Mouse (Mus musculus) heart, embryonic 12.5 days (tissue): ENCODE results near the gene Ywhag. TPM values are rescaled to one million over a fixed set of nuclear protein-coding genes. Genes with fewer than 3 reads are reported as not detected.

Experiments used
- ATAC-seq: fragments of 200-750 bp; cut with Nextera tagmentation; 2 replicates; pipeline ENCODE4 v1.8.0; 2017; ENCODE audit warnings: moderate TSS enrichment, moderate library complexity; ENCODE audit not compliant: insufficient number of reproducible peaks, low FRiP score
- H3K27ac ChIP-seq: fragments of 300-500 bp; sonication (generic); 2 replicates; pipeline ENCODE4 v1.5.1; 2016; ENCODE audit warnings: mild to moderate bottlenecking, moderate library complexity; ENCODE audit not compliant: poor library complexity, severe bottlenecking
- H3K27me3 ChIP-seq: fragments of 300-500 bp; sonication (generic); replicated peaks from 2 replicates; pipeline ENCODE4 v1.6.1; 2016; ENCODE audit warnings: mild to moderate bottlenecking, moderate library complexity
- H3K36me3 ChIP-seq: fragments of 300-500 bp; sonication (generic); 2 replicates; pipeline ENCODE4 v1.6.1; 2016; ENCODE audit warnings: mild to moderate bottlenecking, moderate library complexity
- H3K4me1 ChIP-seq: fragments of 300-500 bp; sonication (generic); replicated peaks from 2 replicates; pipeline ENCODE4 v1.6.1; 2016; ENCODE audit warnings: mild to moderate bottlenecking
- H3K4me2 ChIP-seq: fragments of 300-500 bp; sonication (generic); 2 replicates; pipeline ENCODE4 v1.6.1; 2016; ENCODE audit warnings: mild to moderate bottlenecking, moderate library complexity
- H3K4me3 ChIP-seq: fragments of 300-500 bp; sonication (generic); 2 replicates; pipeline ENCODE4 v1.5.1; 2016; ENCODE audit warnings: mild to moderate bottlenecking
- H3K9ac ChIP-seq: fragments of 300-500 bp; sonication (generic); 2 replicates; pipeline ENCODE4 v1.6.1; 2016; ENCODE audit warnings: mild to moderate bottlenecking, moderate library complexity
- H3K9me3 ChIP-seq: fragments of 300-500 bp; sonication (generic); replicated peaks from 2 replicates; pipeline ENCODE4 v1.6.1; 2016; ENCODE audit warnings: mild to moderate bottlenecking, moderate library complexity
- WGBS: fragments of 180-500 bp; shearing (Covaris S2); methylation state at CpG from one replicate; pipeline ENCODE4 v1.1.7; 2016; 5-methylcytosine and 5-hydroxymethylcytosine counted together
- polyA plus RNA-seq: library from polyadenylated mRNA; unstranded; fragments of >200 nt; fragmentation: Nextera tagmentation; extraction: Ambion mirVana; gene quantifications from 2 replicates; pipeline ENCODE4 v1.2.1, GENCODE M21; 2016

The Ywhag gene
- polyA plus RNA-seq, 1 experiment from 2014 or later = 222 TPM

GRCm38 (mm10) chr5:135929685-135930424 lies 4.6 kb downstream of the Ywhag start:
- H3K4me2 ChIP-seq = no peak overlapping the region
- H3K27me3 ChIP-seq = no peaks in the 10 kb centered on the region
- peaks cover 71% of the 10 kb centered on the region for H3K36me3 ChIP-seq
- H3K9ac ChIP-seq = no peak overlapping the region
- H3K4me3 ChIP-seq = no peak overlapping the region
- H3K9me3 ChIP-seq = no peaks in the 10 kb centered on the region
- ATAC-seq = no peak
- H3K27ac ChIP-seq = no peak overlapping the region
- peaks cover 16% of the 10 kb centered on the region for H3K4me1 ChIP-seq
- 74% methylated on average over 6 of the region's 6 CpGs for WGBS

- Histone ChIP-seq H3K4me2 (no peak overlapping the region), H3K36me3 (peaks cover 93% of the 10 kb centered on the region), H3K9ac (no peak overlapping the region), H3K4me3 (no peak overlapping the region), H3K9me3 (no peaks in the 10 kb centered on the region), H3K4me1 (peaks cover 5% of the 10 kb centered on the region; the same call in 1 of the 2 replicates), H3K27ac (no peak overlapping the region), H3K27me3 (no peaks in the 10 kb centered on the region)
- WGBS = 94% methylated on average over 7 of the region's 7 CpGs
- ATAC-seq = no peak
Observed at GRCm38 (mm10) chr5:135923901-135924300, 10.5 kb downstream of the Ywhag start.

DNA sequence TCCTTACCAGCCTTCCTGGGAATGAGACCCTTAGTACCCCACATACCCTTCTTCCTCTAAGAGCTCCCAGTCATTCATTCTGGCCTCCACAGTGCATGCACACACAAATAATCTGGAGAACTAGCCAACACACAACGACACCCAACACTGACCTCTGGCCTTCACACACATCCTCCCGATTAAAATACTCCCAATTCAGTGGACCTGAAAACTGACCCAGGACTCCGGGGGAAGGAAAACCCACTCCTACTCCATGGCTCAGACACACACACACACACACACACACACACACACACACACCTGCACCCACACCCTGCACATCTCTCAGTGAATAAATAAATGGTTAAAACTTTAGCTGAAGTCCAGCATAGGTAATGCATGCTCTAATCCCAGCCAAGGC lies 14.5 kb downstream of the Ywhag start:
- H3K27ac ChIP-seq = no peak overlapping the region
- H3K36me3 ChIP-seq = peaks cover 83% of the 10 kb centered on the region
- no peak overlapping the region for H3K9ac ChIP-seq
- H3K9me3 ChIP-seq = no peaks in the 10 kb centered on the region
- no peaks in the 10 kb centered on the region for H3K27me3 ChIP-seq
- H3K4me2 ChIP-seq = no peak overlapping the region
- WGBS = 87% methylated on average over 3 of the region's 3 CpGs
- no peak overlapping the region for H3K4me3 ChIP-seq
- H3K4me1 ChIP-seq = peaks cover 23% of the 10 kb centered on the region
- no peak for ATAC-seq

DNA sequence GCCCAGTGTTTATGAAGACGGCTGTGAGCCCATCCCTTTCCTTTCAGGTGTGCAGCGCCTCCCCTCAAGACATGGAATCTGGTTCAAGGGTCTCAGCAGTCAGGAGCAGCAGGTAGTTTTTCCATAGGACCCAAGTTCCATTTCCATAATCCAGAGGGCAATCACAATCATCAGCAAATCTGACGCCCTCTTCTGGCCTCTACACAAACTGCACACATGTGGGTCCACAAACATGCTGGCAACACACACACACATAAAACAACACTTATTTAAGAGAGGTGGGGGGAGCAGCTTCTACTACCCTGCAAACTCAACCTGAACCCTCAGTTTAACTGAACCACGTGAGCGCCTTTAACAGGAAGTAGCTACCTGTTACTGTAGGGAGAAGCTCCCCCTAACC lies 15.8 kb downstream of the Ywhag start:
- no peak overlapping the region for H3K4me3 ChIP-seq
- ATAC-seq = no peak
- H3K27me3 ChIP-seq = no peaks in the 10 kb centered on the region
- no peak overlapping the region for H3K9ac ChIP-seq
- no peaks in the 10 kb centered on the region for H3K9me3 ChIP-seq
- H3K36me3 ChIP-seq = peaks cover 71% of the 10 kb centered on the region
- H3K27ac ChIP-seq = no peak overlapping the region
- H3K4me1 ChIP-seq = peaks cover 36% of the 10 kb centered on the region
- no peak overlapping the region for H3K4me2 ChIP-seq
- WGBS = 94% methylated on average over 5 of the region's 5 CpGs

- H3K4me1 ChIP-seq = peaks cover 42% of the 10 kb centered on the region
- no peak overlapping the region for H3K4me3 ChIP-seq
- H3K27ac ChIP-seq = no peak overlapping the region
- no peaks in the 10 kb centered on the region for H3K9me3 ChIP-seq
- H3K27me3 ChIP-seq = no peaks in the 10 kb centered on the region
- H3K36me3 ChIP-seq = peaks cover 66% of the 10 kb centered on the region
- WGBS = 94% methylated on average over 5 of the region's 5 CpGs
- H3K4me2 ChIP-seq = no peak overlapping the region
- no peak overlapping the region for H3K9ac ChIP-seq
- ATAC-seq = no peak
Observed at GRCm38 (mm10) chr5:135918059-135918437, 16.4 kb downstream of the Ywhag start.

DNA sequence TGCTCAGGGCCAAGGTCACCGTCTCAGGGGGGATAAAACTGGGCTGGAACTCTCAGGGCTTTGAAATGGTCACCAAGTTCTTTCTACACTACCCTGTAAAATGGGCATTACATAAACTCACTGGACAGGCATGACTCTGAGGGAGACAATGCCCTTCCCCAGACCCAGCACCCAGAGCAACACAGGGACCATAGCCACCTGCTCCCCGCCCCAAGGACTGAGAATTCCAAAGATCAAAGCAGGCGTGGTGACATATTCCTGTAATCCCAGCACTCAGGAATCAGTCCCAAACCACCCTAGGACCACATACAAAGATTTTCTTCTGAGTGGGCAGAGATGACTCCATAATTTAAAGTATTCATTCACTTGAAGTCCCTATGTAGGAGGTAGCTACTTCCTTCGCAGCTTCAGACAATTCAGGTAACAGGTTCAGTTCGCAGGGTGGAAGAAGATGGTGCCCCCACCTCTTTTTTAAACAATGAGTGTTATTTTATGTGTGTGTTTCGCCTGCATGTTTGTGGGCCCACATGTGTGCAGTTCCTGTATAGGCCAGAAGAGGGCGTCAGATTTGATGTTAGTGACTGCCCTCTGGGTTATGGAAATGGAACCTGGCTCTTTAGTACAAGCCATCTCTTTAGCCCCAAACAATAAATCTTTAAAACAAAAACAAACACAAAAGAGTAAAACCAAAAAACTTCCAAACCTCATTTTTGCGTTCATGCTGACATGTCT lies 16.9 kb downstream of the Ywhag start:
- peaks cover 61% of the 10 kb centered on the region for H3K36me3 ChIP-seq
- H3K27ac ChIP-seq = 0 out of 2 replicates have a peak overlapping the region, but pooled peaks have one; percentile 34
- 92% methylated on average over 8 of the region's 8 CpGs for WGBS
- H3K4me1 ChIP-seq = peaks cover 47% of the 10 kb centered on the region
- H3K4me2 ChIP-seq = no peak overlapping the region
- H3K4me3 ChIP-seq = no peak overlapping the region
- no peaks in the 10 kb centered on the region for H3K27me3 ChIP-seq
- no peak overlapping the region for H3K9ac ChIP-seq
- H3K9me3 ChIP-seq = no peaks in the 10 kb centered on the region
- ATAC-seq = no peak

- H3K9me3 ChIP-seq = no peaks in the 10 kb centered on the region
- peak overlapping the region; percentile 34; the same call in 1 of the 2 replicates for H3K27ac ChIP-seq
- H3K4me1 ChIP-seq = peaks cover 56% of the 10 kb centered on the region
- peaks cover 60% of the 10 kb centered on the region for H3K36me3 ChIP-seq
- ATAC-seq = no peak
- no peak overlapping the region for H3K4me2 ChIP-seq
- no peak overlapping the region for H3K4me3 ChIP-seq
- 0 out of 2 replicates have a peak overlapping the region, but pooled peaks have one; percentile 20 for H3K9ac ChIP-seq
- WGBS = 84% methylated on average over 3 of the region's 3 CpGs
- no peaks in the 10 kb centered on the region for H3K27me3 ChIP-seq
Observed at GRCm38 (mm10) chr5:135916601-135917000, 17.8 kb downstream of the Ywhag start.

DNA sequence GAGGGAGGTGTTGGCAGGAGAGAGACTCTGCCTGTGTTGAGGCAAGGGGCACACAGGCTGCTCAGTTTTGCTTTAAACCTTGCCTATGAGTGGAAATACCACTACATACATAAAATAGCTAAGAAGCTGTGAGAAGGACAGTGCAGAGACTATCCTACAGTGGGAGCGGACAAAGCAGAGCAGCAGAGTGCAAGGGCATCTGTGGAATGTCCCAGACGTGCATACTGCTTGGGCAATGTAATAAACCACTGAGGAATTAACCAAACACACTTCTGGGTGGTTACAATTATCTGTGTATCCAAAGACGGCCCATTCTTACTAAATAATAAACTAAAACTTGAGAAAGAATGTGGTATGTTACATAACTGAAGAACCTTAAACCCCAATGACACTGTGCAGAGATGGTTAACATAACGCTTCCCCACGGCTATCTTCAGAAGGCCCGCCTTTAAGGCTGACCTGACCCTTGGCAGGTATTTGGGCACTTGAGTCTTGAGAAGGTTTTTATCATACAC lies 18.3 kb downstream of the Ywhag start:
- Histone ChIP-seq H3K4me1 (peaks cover 53% of the 10 kb centered on the region), H3K27ac (peak overlapping the region; percentile 69)

GRCm38 (mm10) chr5:135914156-135914555 lies 20.3 kb downstream of the Ywhag start:
- H3K4me1 ChIP-seq = peaks cover 53% of the 10 kb centered on the region
- H3K9ac ChIP-seq = peak overlapping the region; percentile 35; the same call in 1 of the 2 replicates
- no peaks in the 10 kb centered on the region for H3K9me3 ChIP-seq
- ATAC-seq = peak; percentile 56
- H3K27ac ChIP-seq = peak overlapping the region; percentile 92
- H3K36me3 ChIP-seq = peaks cover 61% of the 10 kb centered on the region
- WGBS = 49% methylated on average over 6 of the region's 6 CpGs
- no peak overlapping the region for H3K4me3 ChIP-seq
- H3K4me2 ChIP-seq = peak overlapping the region; percentile 41
- no peaks in the 10 kb centered on the region for H3K27me3 ChIP-seq

More for the DNA sequence above, 18.3 kb downstream of the Ywhag start:
- Histone ChIP-seq H3K4me3 (no peak overlapping the region), H3K9ac (0 out of 2 replicates have a peak overlapping the region, but pooled peaks have one; percentile 20), H3K27me3 (no peaks in the 10 kb centered on the region), H3K36me3 (peaks cover 60% of the 10 kb centered on the region), H3K4me2 (no peak overlapping the region), H3K9me3 (no peaks in the 10 kb centered on the region)
- WGBS = 74% methylated on average over 6 of the region's 6 CpGs
- ATAC-seq = no peak

DNA sequence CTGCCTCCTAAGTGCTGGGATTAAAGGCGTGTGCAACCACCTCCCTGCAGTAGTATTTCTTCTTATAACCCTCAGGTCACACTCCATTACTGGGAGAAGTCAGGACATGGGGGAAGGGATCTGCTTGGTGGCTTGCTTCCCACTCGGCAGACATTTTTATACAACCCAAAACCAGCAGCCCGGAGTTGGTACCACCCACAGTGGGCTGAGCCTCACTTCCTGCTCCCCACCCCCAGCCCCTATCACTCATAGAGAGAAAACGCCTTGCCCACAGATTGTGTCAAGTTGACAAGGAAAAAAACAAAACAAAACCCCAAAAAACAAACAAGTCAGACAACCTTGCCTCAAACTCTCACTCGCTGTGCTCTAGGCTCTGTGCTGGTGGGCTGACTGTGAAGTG lies 21.2 kb downstream of the Ywhag start:
- H3K27ac ChIP-seq = peak overlapping the region; percentile 92
- H3K27me3 ChIP-seq = no peaks in the 10 kb centered on the region
- H3K4me3 ChIP-seq = no peak overlapping the region
- no peak for ATAC-seq
- no peak overlapping the region for H3K4me2 ChIP-seq
- H3K4me1 ChIP-seq = peaks cover 57% of the 10 kb centered on the region
- 68% methylated on average over 5 of the region's 5 CpGs for WGBS
- no peaks in the 10 kb centered on the region for H3K9me3 ChIP-seq
- peaks cover 60% of the 10 kb centered on the region for H3K36me3 ChIP-seq
- H3K9ac ChIP-seq = no peak overlapping the region

GRCm38 (mm10) chr5:135911633-135912220 lies 22.7 kb downstream of the Ywhag start:
- no peaks in the 10 kb centered on the region for H3K9me3 ChIP-seq
- no peak overlapping the region for H3K27ac ChIP-seq
- 78% methylated on average over 11 of the region's 11 CpGs for WGBS
- peaks cover 57% of the 10 kb centered on the region for H3K36me3 ChIP-seq
- H3K4me1 ChIP-seq = peaks cover 61% of the 10 kb centered on the region
- H3K9ac ChIP-seq = no peak overlapping the region
- H3K4me2 ChIP-seq = no peak overlapping the region
- H3K27me3 ChIP-seq = no peaks in the 10 kb centered on the region
- no peak overlapping the region for H3K4me3 ChIP-seq
- no peak for ATAC-seq
